Mouse (Mus musculus) liver, embryonic 14.5 days (tissue): ENCODE data around the gene Tgm3. TPM values are rescaled to one million over a fixed set of nuclear protein-coding genes. Genes with fewer than 3 reads are reported as not detected.
A peak's percentile ranks its signal among the peaks of the same experiment; 100 is the strongest.

ENCODE experiments used
- ATAC-seq: fragments of 200-750 bp; cut with Nextera tagmentation; 2 replicates; pipeline ENCODE4 v1.8.0; 2017; ENCODE audit warnings: moderate number of reproducible peaks, mild to moderate bottlenecking, moderate library complexity; ENCODE audit not compliant: insufficient read depth
- DNase-seq, 3 experiments: peaks; one replicate each; pipeline ENCODE4 v3.0.0-alpha.2; 2012 to 2013; ENCODE audit warnings: low read depth in 3 of 3, low spot score in 3 of 3
- H3K27ac ChIP-seq: fragments of 300-500 bp; sonication (generic); 2 replicates; pipeline ENCODE4 v1.5.1; 2014; ENCODE audit warnings: moderate library complexity, mild to moderate bottlenecking, control low read depth, inconsistent platforms
- H3K27me3 ChIP-seq: fragments of 300-500 bp; sonication (generic); 2 replicates; pipeline ENCODE4 v1.6.1; 2014; ENCODE audit warnings: mild to moderate bottlenecking, low read length, moderate library complexity; ENCODE audit not compliant: control insufficient read depth, insufficient read depth
- H3K36me3 ChIP-seq: fragments of 300-500 bp; sonication (generic); replicated peaks from 2 replicates; pipeline ENCODE4 v1.6.1; 2014; ENCODE audit warnings: low read depth; ENCODE audit not compliant: control insufficient read depth, insufficient read depth
- H3K4me1 ChIP-seq, 2 experiments: fragments of 200-500 bp in 1 of 2; fragments of 300-500 bp in 1 of 2; sonication (generic) in 1 of 2; replicated peaks; 2 replicates each; pipeline ENCODE4 v1.6.1; 2012 to 2014; ENCODE audit warnings: antibody characterized with exemption in 1 of 2, inconsistent platforms in 1 of 2, low read length in 1 of 2; ENCODE audit not compliant: control insufficient read depth in 2 of 2, insufficient read depth in 2 of 2
- H3K4me2 ChIP-seq: fragments of 300-500 bp; sonication (generic); 2 replicates; pipeline ENCODE4 v1.6.1; 2014; ENCODE audit warnings: low read depth, mild to moderate bottlenecking, control low read depth, moderate library complexity
- H3K4me3 ChIP-seq, 2 experiments: fragments of 200-500 bp in 1 of 2; fragments of 300-500 bp in 1 of 2; sonication (generic) in 1 of 2; 2 replicates each; pipeline ENCODE4 v1.5.1; 2012 to 2014; ENCODE audit warnings: low read depth in 2 of 2, low read length in 2 of 2, mild to moderate bottlenecking in 2 of 2, control low read depth in 1 of 2, inconsistent platforms in 1 of 2, moderate library complexity in 1 of 2; ENCODE audit not compliant: insufficient read depth in 1 of 2
- H3K9ac ChIP-seq: fragments of 300-500 bp; sonication (generic); replicated peaks from 2 replicates; pipeline ENCODE4 v1.6.1; 2014; ENCODE audit warnings: mild to moderate bottlenecking, control low read depth, moderate library complexity
- H3K9me3 ChIP-seq: fragments of 300-500 bp; sonication (generic); 2 replicates; pipeline ENCODE4 v1.6.1; 2016; ENCODE audit warnings: low read length, mixed read lengths; ENCODE audit not compliant: control insufficient read depth
- CTCF ChIP-seq: IDR thresholded peaks from 2 replicates; pipeline ENCODE4 v1.5.1; 2016; ENCODE audit warnings: antibody characterized with exemption, low read depth, control low read depth
- EP300 ChIP-seq: IDR thresholded peaks from 2 replicates; pipeline ENCODE4 v1.6.1; 2016; ENCODE audit warnings: antibody characterized with exemption, low read depth
- WGBS: fragments of 180-500 bp; shearing (Covaris S2); extraction: QIAGEN DNeasy Blood & Tissue Kit; methylation state at CpG from one replicate; pipeline ENCODE4 v1.1.7; 2014; ENCODE audit not compliant: insufficient replicate concordance; 5-methylcytosine and 5-hydroxymethylcytosine counted together
- polyA plus RNA-seq, 2 experiments: library from polyadenylated mRNA; depleted of rRNA in 1 of 2; stranded (reverse) in 1 of 2; unstranded in 1 of 2; fragments of >200 nt; fragmentation: Nextera tagmentation in 1 of 2; extraction: Ambion mirVana in 1 of 2; gene quantifications; 2 replicates each; pipeline versions ENCODE4 v1.2.1 to v1.2.3; 2012 to 2014

Tgm3 gene
- polyA plus RNA-seq, 2 experiments, result 0.01 TPM; not detected in 1

DNA sequence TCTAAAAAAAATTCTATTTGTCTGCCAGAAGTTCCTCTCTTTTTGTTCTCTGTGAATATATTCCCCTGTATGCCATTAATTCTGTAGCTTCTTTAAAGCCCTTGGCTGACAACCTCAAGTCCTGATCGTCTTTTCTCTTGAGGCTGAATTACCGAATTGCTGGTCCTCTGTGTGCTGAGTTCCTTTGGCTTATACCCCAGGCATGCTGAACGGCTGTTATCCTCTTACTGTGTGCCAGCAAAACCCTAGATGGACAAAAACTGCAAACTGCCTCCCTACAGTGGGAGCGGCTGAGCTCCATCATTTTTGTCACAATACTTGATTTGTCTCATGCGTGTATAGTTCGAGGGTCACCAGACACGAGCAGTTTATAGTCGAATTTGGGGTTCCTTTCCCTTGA, 24.7 kb downstream of the Tgm3 start:
- no peaks in the 10 kb centered on the region for H3K36me3 ChIP-seq
- no peak overlapping the region for H3K9ac ChIP-seq
- TF ChIP-seq EP300, result no peak
- TF ChIP-seq CTCF, result no peak
- H3K4me1 ChIP-seq, result no peaks in the 10 kb centered on the region
- H3K9me3 ChIP-seq, result no peaks in the 10 kb centered on the region
- DNase-seq (no peak), ATAC-seq (no peak)
- H3K4me2 ChIP-seq, result no peak overlapping the region
- H3K4me3 ChIP-seq, result no peak overlapping the region
- no peaks in the 10 kb centered on the region for H3K27me3 ChIP-seq
- no peak overlapping the region for H3K27ac ChIP-seq
- 66% methylated on average over 8 of the region's 8 CpGs for WGBS

DNA sequence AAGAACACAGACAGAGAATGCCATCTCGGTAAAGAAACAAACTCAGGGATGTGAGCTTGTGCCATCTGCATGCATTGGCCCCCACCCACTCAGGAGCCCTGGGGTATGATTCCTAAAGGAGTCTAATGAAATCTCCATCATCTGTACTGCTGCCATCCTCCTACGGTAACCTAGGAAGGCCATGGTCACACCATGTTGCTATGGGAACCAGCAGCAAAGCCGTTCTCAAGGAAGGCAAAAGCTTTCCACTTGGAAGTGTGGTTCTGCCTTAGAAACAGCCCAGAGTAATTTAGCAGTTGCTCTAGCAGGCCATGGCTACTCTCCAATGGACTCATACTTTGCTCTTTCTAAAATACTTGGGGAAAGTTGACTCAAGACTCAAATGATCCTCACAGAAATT, 26.8 kb downstream of the Tgm3 start:
- TF ChIP-seq EP300, result no peak
- TF ChIP-seq CTCF, result no peak
- Histone ChIP-seq H3K4me2 (no peak overlapping the region), H3K9ac (no peak overlapping the region), H3K36me3 (no peaks in the 10 kb centered on the region), H3K27ac (no peak overlapping the region), H3K27me3 (no peaks in the 10 kb centered on the region), H3K9me3 (no peaks in the 10 kb centered on the region), H3K4me1 (no peaks in the 10 kb centered on the region), H3K4me3 (no peak overlapping the region)
- no peak for DNase-seq
- 58% methylated on average over 3 of the region's 3 CpGs for WGBS
- ATAC-seq, result no peak

DNA sequence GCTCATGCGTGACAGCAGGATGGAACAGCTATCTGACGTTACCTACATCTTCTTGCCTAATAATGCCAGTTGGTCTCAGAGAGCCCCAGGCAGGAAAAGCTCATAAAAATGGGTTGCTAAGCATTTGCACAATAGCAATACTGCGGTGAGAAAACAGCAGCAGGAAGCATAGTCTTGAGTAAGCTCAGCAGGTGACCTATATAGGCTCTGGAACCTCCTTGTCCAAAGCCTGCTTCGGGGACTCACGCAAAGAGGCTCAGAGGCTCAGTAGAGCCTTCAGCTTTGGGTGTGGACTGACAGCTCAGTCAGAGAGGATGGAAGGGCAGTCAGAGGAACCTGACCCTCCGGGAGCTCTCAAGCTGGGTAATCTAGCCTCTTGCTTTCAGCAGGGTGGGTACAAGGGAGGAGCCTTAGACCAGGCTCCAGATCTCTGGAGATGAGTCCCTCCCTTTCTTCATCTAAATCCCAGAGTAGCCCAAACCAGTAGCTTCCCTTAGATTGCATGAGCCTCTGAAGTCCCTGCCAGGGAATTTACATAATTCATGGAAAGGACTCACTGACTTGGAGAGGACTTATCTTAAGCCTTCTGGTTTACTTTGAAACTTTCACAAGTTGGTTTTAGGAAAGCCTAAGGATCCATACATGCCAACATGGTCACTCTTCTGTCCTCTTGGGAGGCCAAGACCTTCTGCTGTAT, 28.2 kb downstream of the Tgm3 start:
- no peaks in the 10 kb centered on the region for H3K9me3 ChIP-seq
- no peaks in the 10 kb centered on the region for H3K4me1 ChIP-seq
- ATAC-seq (no peak), DNase-seq (no peak)
- 52% methylated on average over 6 of the region's 6 CpGs for WGBS
- no peaks in the 10 kb centered on the region for H3K27me3 ChIP-seq
- no peak overlapping the region for H3K9ac ChIP-seq
- H3K36me3 ChIP-seq, result no peaks in the 10 kb centered on the region
- no peak overlapping the region for H3K4me2 ChIP-seq
- TF ChIP-seq EP300 (no peak), CTCF (no peak)
- H3K27ac ChIP-seq, result no peak overlapping the region
- no peak overlapping the region for H3K4me3 ChIP-seq

DNA sequence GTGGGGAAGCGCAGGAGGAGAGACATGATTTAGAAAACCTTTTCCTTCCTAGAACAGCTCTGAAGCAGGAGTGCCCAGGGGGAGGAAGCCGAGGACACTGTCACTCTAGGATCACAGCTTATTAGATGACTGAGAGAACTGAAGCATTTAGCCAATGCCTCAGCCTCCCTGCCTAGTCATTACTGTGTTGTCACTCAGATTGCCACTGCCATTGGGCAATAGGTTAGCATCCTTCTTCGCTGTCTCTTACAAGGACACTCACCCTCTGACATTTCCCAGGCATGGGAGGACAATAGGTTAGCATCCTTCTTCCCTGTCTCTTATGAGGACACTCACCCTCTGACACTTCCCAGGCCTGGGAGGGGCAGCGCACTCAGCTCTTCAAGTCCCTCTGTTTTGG, 31.7 kb downstream of the Tgm3 start:
- DNase-seq (no peak), ATAC-seq (no peak)
- no peak overlapping the region for H3K9ac ChIP-seq
- no peaks in the 10 kb centered on the region for H3K9me3 ChIP-seq
- H3K27ac ChIP-seq, result no peak overlapping the region
- no peaks in the 10 kb centered on the region for H3K4me1 ChIP-seq
- no peak for TF ChIP-seq CTCF
- TF ChIP-seq EP300, result no peak
- H3K4me2 ChIP-seq, result no peak overlapping the region
- H3K36me3 ChIP-seq, result no peaks in the 10 kb centered on the region
- H3K27me3 ChIP-seq, result no peaks in the 10 kb centered on the region
- WGBS, result 65% methylated on average over 4 of the region's 4 CpGs
- H3K4me3 ChIP-seq, result no peak overlapping the region

DNA sequence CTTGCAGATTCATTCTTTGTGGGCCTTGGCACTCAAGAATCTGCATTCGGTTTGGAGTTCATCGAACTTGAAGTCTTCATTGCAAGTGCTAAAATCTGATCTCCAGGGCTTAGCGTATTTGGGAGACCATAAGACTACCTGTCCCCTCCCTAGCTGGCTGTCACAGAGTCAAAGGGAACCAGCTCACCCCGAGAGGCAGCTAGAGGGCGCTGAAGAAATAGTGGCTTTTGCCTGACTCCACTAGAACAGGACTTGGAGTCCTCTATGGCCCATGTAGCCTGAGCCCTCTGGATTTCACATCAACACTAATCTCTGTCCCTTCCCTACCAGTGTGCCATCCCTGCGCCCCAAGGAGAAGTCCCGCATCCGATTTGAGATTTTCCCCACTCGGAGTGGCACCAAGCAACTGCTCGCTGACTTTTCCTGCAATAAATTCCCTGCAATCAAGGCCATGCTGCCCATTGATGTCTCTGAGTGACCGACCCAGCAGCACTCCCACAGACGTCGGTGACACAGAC, 35.8 kb downstream of the Tgm3 start:
- Histone ChIP-seq H3K9me3 (no peaks in the 10 kb centered on the region), H3K36me3 (no peaks in the 10 kb centered on the region), H3K27me3 (no peaks in the 10 kb centered on the region), H3K4me3 (no peak overlapping the region), H3K4me1 (no peaks in the 10 kb centered on the region), H3K27ac (no peak overlapping the region), H3K4me2 (no peak overlapping the region), H3K9ac (no peak overlapping the region)
- no peak for ATAC-seq
- DNase-seq, result no peak
- TF ChIP-seq CTCF, result peak; percentile 37; the same call in 1 of the 2 replicates
- no peak for TF ChIP-seq EP300
- 58% methylated on average over 13 of the region's 13 CpGs for WGBS
